Mouse (Mus musculus): ENCODE measurements at regions not wholly inside any gene's neighbourhood (a gene's known extent, or its start where the extent isn't known, plus 50 kb on each side); places are given as distances from the start of the nearest gene placed in this dataset.

DNA sequence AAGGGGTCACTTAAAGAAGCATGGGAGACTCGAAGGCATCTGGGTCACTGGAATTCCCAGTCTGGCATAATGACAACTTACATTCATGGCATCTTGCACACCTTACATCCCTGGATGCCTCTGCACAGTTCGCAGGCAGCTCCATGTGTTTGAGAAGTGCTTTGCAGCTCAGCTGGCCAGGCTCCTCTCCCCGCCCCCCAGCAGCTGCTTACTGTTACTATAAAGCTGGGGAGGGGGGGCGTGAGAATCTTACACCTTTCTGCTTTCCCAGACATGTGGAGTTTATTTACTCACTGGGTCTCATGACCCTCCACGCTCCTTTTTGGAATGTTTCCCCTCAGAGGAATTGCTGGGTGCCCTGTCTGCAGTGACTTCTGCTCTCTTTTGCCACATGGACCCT, 299.4 kb downstream of the Gadd45g start:
- no peak for DNase-seq (ENCODE audit: low read depth, low spot score)

GRCm38 (mm10) chr13:52150281-52150680, 303.8 kb downstream of the Gadd45g start:
- DNase-seq (ENCODE audit: low read depth, low spot score) = no peak

GRCm38 (mm10) chr13:52151777-52152176, 305.3 kb downstream of the Gadd45g start:
- DNase-seq (ENCODE audit: low read depth, low spot score) = peak; percentile 15

DNA sequence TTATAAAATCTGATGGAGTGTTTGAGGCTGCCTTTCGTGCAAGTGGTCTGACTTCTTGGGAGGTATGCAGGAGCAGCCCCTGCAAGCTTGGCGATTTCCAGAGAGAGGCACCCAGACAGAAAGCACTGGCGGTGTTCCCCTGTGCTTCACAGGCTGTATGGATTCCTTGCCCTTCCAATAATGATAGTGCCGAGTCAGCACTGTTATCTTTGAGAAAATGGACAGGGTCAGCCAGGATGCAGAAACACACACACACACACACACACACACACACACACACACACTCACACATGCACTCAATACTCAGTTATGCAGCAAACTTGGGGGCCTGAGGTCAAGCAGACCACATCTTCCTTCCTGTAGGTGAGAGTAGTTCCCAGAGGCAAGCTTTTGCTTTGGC, 305.7 kb downstream of the Gadd45g start:
- no peak for DNase-seq (ENCODE audit: low read depth, low spot score)

DNA sequence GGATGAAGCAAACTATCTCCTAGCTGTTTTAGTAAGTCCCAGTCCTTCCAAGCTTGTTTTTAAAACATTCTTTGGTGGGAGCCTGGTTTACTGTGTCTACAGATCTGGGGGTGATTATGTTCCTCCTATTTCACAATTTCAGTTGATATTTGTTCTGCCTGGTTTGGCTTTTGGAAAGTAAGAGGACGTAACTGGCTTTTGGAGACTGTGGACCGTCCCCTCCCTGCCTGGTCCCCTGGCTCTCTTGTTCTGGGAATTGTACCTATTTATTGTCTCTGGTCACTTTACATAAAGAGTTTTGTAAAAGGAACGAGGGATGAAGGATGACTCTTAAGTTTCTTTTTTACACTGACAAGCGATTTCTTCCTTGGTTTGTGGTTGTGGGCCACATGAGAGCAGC, 306.6 kb downstream of the Gadd45g start:
- DNase-seq (ENCODE audit: low read depth, low spot score) = no peak

- DNase-seq (ENCODE audit: low read depth, low spot score) = no peak
These were observed 307.1 kb downstream of the Gadd45g start for GRCm38 (mm10) chr13:52153576-52153975.

- no peak for DNase-seq (ENCODE audit: low read depth, low spot score)
These were observed 307.8 kb downstream of the Gadd45g start for GRCm38 (mm10) chr13:52154111-52154843.

DNA sequence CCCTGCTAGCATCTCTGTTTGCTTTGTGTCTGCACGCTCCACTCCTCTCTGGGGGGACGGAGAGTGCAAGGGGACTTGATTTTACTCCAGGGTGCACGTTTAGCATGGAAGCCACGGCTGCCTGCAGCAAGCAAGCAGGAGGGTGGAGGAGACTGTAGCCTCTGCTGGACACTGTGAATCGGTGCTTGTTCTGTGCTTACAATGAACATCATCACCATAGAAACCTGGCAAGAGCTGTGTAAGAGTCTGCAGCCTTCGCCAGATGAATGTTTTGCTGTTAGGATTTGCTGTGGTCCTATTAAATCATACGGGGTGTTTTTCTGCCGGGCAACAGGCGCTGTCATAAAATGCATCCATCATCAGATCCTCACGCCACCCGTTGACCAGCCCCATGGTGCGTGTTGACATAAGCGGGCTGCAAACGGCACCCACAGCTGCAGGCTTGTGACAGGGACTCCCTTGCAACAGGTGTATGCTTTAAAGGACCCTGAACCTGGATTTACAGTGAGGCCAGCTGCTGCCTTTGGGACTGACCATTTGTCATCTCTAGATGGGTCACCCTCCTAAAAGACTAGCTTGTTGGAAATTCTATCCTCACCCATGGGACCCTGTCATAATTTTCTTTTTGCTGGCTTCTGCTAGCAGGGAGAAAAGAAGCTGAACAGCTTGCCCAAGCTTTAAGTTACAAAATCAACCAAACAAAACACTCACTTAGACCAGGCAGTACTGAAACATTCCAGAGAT, 308.5 kb downstream of the Gadd45g start:
- no peak for DNase-seq (ENCODE audit: low read depth, low spot score)

DNA sequence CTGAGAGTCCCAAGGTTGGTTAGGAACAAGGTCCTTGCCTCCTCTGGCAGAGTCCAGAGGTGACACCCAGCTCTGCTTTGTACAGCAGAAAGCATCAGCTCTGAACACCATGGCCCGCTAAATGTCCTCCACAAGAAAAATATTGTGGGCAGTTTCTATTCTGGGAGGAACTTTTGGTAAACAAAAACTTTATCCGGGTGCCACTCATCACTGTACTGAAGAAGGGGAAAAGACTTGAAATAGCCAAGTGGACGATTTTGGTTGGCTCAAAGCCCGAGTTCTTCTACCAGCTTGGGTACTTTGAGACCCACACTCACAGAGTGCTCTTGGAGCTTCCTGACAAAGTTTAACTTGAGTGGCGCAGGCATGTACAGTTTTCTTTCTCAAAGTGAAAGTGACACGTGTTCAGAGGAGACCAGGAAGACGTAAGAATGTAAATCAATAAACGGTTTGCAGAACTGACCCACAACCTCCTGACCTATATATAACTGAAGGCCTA, 309.2 kb downstream of the Gadd45g start:
- DNase-seq (ENCODE audit: low read depth, low spot score) = no peak

GRCm38 (mm10) chr13:52162676-52163075, 316.2 kb downstream of the Gadd45g start:
- DNase-seq (ENCODE audit: low read depth, low spot score) = no peak

DNA sequence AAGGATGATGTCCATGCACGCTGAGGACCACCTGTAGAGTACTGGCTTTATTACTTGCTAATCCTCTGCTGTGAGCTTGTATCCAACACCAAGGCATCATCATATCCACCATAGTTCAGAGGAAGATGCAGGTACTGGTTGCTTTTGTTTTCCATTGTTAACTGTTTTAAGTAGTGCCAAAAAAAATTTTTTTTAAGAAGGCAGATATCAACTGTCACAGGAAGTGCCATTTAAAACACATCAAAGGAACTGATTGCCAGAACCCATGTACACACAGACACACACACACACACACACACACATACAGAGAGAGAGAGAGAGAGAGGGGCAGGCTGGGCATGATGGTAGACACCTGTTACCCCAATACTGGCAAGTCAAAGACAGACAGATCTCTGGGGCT, 319.1 kb downstream of the Gadd45g start:
- no peak for DNase-seq (ENCODE audit: low read depth, low spot score)

DNA sequence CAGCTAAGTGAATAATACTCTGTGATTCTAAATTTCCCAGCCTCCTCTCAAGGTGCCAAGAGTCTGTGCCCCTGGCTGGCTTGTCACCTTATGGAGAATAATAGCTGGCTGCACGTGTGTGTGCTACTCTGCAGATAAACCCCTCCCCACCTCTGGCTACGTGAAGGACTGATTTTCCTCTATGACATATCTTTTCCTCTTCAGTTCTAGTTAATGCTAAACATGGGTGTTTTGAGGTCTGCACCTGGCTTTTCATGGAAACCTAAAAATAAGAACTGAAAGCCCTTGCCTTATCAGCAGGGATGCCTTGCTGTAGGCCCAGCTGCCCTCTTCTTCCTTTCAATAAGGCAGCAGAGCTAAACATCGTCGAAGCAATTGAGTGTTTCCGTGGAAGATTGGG, 321.5 kb downstream of the Gadd45g start:
- no peak for DNase-seq (ENCODE audit: low read depth, low spot score)

GRCm38 (mm10) chr13:52172706-52173346, 326.3 kb downstream of the Gadd45g start:
- DNase-seq (ENCODE audit: low read depth, low spot score) = no peak

DNA sequence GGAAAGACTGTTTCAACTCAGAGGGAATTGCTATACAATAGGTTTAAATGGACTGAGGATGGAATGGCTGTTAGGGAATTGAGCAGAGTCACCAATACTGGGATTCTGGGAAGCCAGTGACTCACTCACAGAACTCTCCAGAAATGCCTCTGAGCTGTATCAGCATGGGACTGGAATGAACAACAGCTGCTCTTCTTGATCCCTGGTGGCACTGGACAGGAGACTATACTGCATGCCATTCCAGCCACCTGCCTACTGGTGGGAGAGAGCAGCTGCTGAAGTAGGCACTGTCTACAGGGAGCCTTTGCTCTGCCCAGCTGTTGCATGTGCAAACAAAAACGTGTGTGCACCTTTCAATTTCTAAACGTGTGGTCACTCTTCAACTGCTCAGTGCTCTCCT, 329.2 kb downstream of the Gadd45g start:
- no peak for DNase-seq (ENCODE audit: low read depth, low spot score)

- DNase-seq (ENCODE audit: low read depth, low spot score) = no peak
These were observed 333.5 kb downstream of the Gadd45g start for GRCm38 (mm10) chr13:52179977-52180376.

GRCm38 (mm10) chr13:52183635-52184034, 337.2 kb downstream of the Gadd45g start:
- DNase-seq (ENCODE audit: low read depth, low spot score) = no peak

- no peak for DNase-seq (ENCODE audit: low read depth, low spot score)
These were observed 339.1 kb downstream of the Gadd45g start for GRCm38 (mm10) chr13:52185574-52185973.

DNA sequence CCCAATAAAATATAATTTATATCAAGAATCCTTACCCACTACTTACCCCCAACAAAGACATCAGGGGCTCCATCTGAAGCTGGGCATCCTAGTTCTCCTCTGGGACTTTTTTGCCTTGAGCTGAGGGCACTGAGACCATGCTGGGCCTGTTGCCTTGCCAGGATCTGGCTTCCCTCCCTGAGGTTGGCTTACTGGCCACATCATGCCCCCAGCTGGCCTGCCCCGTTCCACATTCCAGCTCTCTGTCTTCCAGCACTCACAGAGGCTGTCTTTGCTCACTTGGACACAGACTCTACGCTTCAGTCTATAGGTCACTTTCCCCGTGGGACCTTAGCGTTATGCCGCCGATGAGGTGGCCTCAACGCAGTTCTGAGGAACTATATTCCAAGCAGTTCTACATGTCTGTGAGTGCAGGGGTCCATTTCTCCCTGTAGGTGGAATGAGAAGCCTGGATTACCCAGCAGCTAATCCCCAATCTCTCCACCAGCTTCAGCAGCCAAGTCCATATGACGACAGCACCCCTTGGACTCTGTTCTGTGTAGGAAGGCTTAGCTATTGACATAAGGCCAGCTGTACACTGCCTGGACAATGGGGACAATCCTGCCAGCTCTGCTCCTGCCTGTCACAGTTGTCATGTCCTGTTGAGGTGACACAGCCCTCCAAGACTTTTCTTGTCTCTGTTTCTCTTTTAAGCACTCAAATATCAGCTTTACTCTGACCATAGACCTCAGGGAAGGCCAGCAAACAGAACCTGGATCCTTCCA, 341.5 kb downstream of the Gadd45g start:
- DNase-seq (ENCODE audit: low read depth, low spot score) = no peak

- DNase-seq (ENCODE audit: low read depth, low spot score) = peak; percentile 50
These were observed 342.1 kb downstream of the Gadd45g start for GRCm38 (mm10) chr13:52188605-52189003.

DNA sequence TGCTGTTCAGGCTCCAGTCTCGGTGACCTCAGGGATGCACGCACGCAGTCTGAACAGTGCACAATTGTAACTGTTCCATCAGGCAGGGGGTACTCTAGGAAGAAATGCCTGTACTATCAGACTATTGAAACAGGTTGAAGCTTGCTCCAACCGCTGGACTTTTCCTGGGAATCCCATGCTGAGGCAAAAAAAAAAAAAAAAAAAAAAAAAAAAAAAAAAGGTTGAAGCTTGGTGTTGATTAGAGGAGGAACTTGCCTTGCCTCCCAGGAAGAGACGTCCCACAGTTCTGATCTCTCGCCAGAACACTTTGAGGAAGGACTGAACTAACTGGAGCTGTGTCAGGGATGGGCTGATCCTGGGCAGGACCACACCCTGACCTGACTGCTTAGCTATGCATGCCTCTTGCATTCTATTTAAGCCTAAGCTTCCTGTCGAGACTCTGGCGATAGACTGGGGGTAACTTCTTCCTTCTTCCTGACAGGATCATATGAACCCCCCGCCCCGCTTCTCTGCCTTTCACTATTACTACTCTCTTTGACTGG, 341.6 kb downstream of the Diras2 start:
- peak; percentile 98 for DNase-seq (ENCODE audit: low read depth, low spot score)

DNA sequence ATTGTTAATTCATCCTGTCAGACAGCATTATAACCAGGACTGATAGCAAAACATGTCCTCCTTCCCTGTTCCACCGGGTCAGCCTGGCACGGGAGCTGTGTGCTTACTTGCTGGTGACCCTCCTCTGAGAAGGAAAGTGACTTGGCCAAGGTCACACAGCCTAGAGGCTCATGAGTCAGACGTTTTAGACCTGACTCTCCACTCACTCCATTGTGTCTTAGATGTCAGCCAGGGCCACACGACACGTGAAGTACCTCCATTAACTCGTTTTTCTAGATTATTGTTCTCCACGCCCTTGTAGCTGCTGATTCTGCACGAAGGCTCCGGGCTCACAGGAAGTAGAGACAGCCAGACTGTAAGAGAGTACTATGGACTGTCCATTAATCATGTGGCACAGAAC, 340.8 kb downstream of the Diras2 start:
- peak; percentile 51 for DNase-seq (ENCODE audit: low read depth, low spot score)

All from R1 (cell line).